Mouse (Mus musculus): ENCODE results near the gene Adamts20.
"Not testable (repeated sequence)": the region's sequence is repeated elsewhere in the genome, so short reads cannot be mapped to it uniquely, and the experiment has no call there.

Adamts20 gene

GRCm38 (mm10) chr15:94444043-94444436, 21.2 kb downstream of the Adamts20 start:
- peak; percentile 19 for DNase-seq

GRCm38 (mm10) chr15:94443025-94443424, 22.2 kb downstream of the Adamts20 start:
- DNase-seq = no peak

GRCm38 (mm10) chr15:94435532-94435931, 29.7 kb downstream of the Adamts20 start:
- DNase-seq = no peak

- peak; percentile 65 for DNase-seq
Observed at GRCm38 (mm10) chr15:94430681-94431405, 34.4 kb downstream of the Adamts20 start.

- no peak for DNase-seq
Observed at GRCm38 (mm10) chr15:94428726-94429125, 36.5 kb downstream of the Adamts20 start.

- DNase-seq = no peak
Observed at GRCm38 (mm10) chr15:94427482-94428214, 37.6 kb downstream of the Adamts20 start.

GRCm38 (mm10) chr15:94420526-94420925, 44.7 kb downstream of the Adamts20 start:
- DNase-seq = no peak

GRCm38 (mm10) chr15:94419167-94419566, 46.1 kb downstream of the Adamts20 start:
- no peak for DNase-seq

- no peak for DNase-seq
Observed at GRCm38 (mm10) chr15:94418427-94418826, 46.8 kb downstream of the Adamts20 start.

- DNase-seq = no peak
Observed at GRCm38 (mm10) chr15:94417216-94418155, 47.7 kb downstream of the Adamts20 start.

GRCm38 (mm10) chr15:94409832-94410231, 55.4 kb downstream of the Adamts20 start:
- DNase-seq = peak; percentile 85

GRCm38 (mm10) chr15:94406364-94406763, 58.9 kb downstream of the Adamts20 start:
- no peak for DNase-seq

GRCm38 (mm10) chr15:94404071-94404545, 61.1 kb downstream of the Adamts20 start:
- peak; percentile 88 for DNase-seq

GRCm38 (mm10) chr15:94403461-94404070, 61.7 kb downstream of the Adamts20 start:
- DNase-seq = no peak

GRCm38 (mm10) chr15:94403018-94403417, 62.2 kb downstream of the Adamts20 start:
- DNase-seq = no peak

- DNase-seq = no peak
Observed at GRCm38 (mm10) chr15:94392737-94393136, 72.5 kb downstream of the Adamts20 start.

GRCm38 (mm10) chr15:94390127-94390526, 75.1 kb downstream of the Adamts20 start:
- not testable (repeated sequence) for DNase-seq

GRCm38 (mm10) chr15:94379425-94379824, 85.8 kb downstream of the Adamts20 start:
- no peak for DNase-seq

- no peak for DNase-seq
Observed at GRCm38 (mm10) chr15:94372548-94372947, 92.7 kb downstream of the Adamts20 start.

GRCm38 (mm10) chr15:94349052-94349451, 116.2 kb downstream of the Adamts20 start:
- peak; percentile 34 for DNase-seq

- no peak for DNase-seq
Observed at GRCm38 (mm10) chr15:94344317-94344716, 120.9 kb downstream of the Adamts20 start.

- peak; percentile 71 for DNase-seq
Observed at GRCm38 (mm10) chr15:94342365-94342764, 122.9 kb downstream of the Adamts20 start.

Data from layer of hippocampus, adult 9-11 months (tissue).